Mouse (Mus musculus) stomach, postnatal 0 days (tissue): Measurements from ENCODE around the gene Dock4.

Experiments used
- CTCF ChIP-seq: IDR thresholded peaks from 2 replicates; pipeline ENCODE4 v1.5.1; 2016; ENCODE audit warnings: antibody characterized with exemption, low read depth, mild to moderate bottlenecking, moderate library complexity
- EP300 ChIP-seq: optimal IDR thresholded peaks from 2 replicates; pipeline ENCODE3; 2016; ENCODE audit warnings: antibody characterized with exemption

- TF ChIP-seq EP300 (no peak), CTCF (no peak)
Measured at GRCm38 (mm10) chr12:40399386-40399785, 46.4 kb upstream of the Dock4 start.
